Mouse (Mus musculus): ENCODE data around the gene Gm9573. TPM values are rescaled to one million over a fixed set of nuclear protein-coding genes. Genes with fewer than 3 reads are reported as not detected.

Gm9573 gene
- 0.09 and 0.10 TPM in 2 replicates for polyA plus RNA-seq (2012; rRNA removed)

DNA sequence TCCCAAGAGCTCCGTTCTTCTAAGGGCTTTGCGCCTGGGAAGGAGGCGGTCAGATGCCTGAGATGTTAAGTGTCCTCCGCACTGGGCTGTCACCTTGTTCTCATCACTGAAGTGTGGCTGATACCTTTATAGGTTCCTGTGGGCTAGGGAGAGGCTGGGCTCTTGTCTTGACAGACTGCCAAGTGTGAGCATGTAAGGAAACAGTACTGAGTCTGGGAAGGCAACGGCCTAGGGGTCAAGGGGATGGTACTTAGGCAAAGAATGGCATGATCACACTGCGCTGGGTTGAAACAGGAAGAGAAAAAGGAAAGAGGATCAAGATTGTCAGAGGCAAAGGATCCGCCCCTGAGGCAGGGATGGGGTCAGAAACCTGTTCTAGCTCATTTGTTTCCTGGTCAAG is at the start of gene Gm9573:
Gene Gm9573 (minus strand): TSS at position 101 of the 400 bp plus-strand sequence.
- Histone ChIP-seq H3K4me1 (ENCODE audit: control insufficient read depth, insufficient read depth, low read length) (no peaks in the 10 kb centered on the region), H3K4me3 (ENCODE audit: insufficient read depth, low read length) (no peak within 1 kb of the TSS), H3K27ac (ENCODE audit: insufficient read depth, low read length) (no peak within 1 kb of the TSS)
- no peak for TF ChIP-seq POLR2A (IDR thresholded peaks at IDR 0.05; ENCODE audit: extremely low read depth, insufficient read depth, low read length)
- TF ChIP-seq CTCF (IDR thresholded peaks at IDR 0.05; ENCODE audit: extremely low read depth, insufficient read depth, low read length), result no peak

- peak; percentile 56; the same call in 1 of the 2 replicates for TF ChIP-seq POLR2A (IDR thresholded peaks at IDR 0.05; ENCODE audit: extremely low read depth, insufficient read depth, low read length)
- no peak for TF ChIP-seq CTCF (IDR thresholded peaks at IDR 0.05; ENCODE audit: extremely low read depth, insufficient read depth, low read length)
- H3K27ac ChIP-seq (ENCODE audit: insufficient read depth, low read length), result no peak within 1 kb of the TSS
- H3K4me1 ChIP-seq (ENCODE audit: control insufficient read depth, insufficient read depth, low read length), result no peaks in the 10 kb centered on the region; the same call in 1 of the 2 replicates
- H3K4me3 ChIP-seq (ENCODE audit: insufficient read depth, low read length), result peak within 1 kb of the TSS; percentile 77
Measured at GRCm38 (mm10) chr17:35673416-35674035, 47.1 kb upstream of the Gm9573 start, which contains the start of gene Gtf2h4. Gene Gtf2h4 (minus strand): TSS chr17:35673739.

DNA sequence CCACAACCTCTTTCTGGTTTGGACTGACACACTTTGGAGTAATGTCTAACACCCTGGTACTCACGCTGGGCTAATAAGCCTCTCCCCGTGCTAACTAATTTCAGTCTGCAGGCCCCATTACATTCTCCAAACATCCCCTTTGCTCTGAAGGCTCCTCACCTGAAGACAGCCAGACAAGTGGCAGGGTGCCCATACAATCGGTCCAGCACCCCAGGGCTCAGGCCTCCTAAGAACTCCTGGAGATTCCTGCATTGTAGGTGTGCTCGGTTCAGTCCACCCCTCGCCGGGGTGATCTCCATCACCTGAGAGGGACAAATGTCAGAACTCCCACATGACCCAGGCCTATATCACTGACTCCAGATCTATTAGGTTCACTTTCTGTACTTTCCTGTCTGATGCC is 46.1 kb upstream of the Gm9573 start:
- Histone ChIP-seq H3K27ac (ENCODE audit: insufficient read depth, low read length) (no peak overlapping the region), H3K4me3 (ENCODE audit: insufficient read depth, low read length) (no peak overlapping the region), H3K4me1 (ENCODE audit: control insufficient read depth, insufficient read depth, low read length) (no peaks in the 10 kb centered on the region; the same call in 1 of the 2 replicates)
- TF ChIP-seq CTCF (IDR thresholded peaks at IDR 0.05; ENCODE audit: extremely low read depth, insufficient read depth, low read length) (no peak), POLR2A (IDR thresholded peaks at IDR 0.05; ENCODE audit: extremely low read depth, insufficient read depth, low read length) (no peak)

- TF ChIP-seq POLR2A (IDR thresholded peaks at IDR 0.05; ENCODE audit: extremely low read depth, insufficient read depth, low read length), result no peak
- TF ChIP-seq CTCF (IDR thresholded peaks at IDR 0.05; ENCODE audit: extremely low read depth, insufficient read depth, low read length), result no peak
- Histone ChIP-seq H3K27ac (ENCODE audit: insufficient read depth, low read length) (no peak overlapping the region), H3K4me1 (ENCODE audit: control insufficient read depth, insufficient read depth, low read length) (no peaks in the 10 kb centered on the region; the same call in 1 of the 2 replicates), H3K4me3 (ENCODE audit: insufficient read depth, low read length) (no peak overlapping the region)
Measured at GRCm38 (mm10) chr17:35671846-35672245, 45.4 kb upstream of the Gm9573 start.

DNA sequence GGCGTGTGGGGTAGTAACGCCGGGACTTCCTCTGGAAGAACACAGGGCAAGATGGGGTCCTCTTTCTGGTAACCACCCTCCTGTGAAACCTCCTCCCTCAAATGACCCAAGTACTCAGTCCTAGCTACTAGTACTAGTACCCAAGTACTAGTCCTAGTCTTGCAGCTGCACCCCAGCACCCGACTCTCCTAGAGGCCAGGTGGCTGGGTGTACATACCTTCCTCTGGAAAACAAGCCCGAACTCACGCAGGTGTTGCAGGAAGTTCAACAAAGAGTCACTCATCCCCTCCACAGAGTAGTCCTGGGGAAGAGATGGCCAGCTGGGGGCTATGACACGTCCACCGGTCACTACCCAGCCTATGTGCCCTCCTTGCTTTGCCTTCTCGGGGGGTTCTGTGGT is 43.3 kb upstream of the Gm9573 start:
- no peak overlapping the region for H3K27ac ChIP-seq (ENCODE audit: insufficient read depth, low read length)
- H3K4me1 ChIP-seq (ENCODE audit: control insufficient read depth, insufficient read depth, low read length), result no peaks in the 10 kb centered on the region; the same call in 1 of the 2 replicates
- no peak overlapping the region for H3K4me3 ChIP-seq (ENCODE audit: insufficient read depth, low read length)
- no peak for TF ChIP-seq CTCF (IDR thresholded peaks at IDR 0.05; ENCODE audit: extremely low read depth, insufficient read depth, low read length)
- no peak for TF ChIP-seq POLR2A (IDR thresholded peaks at IDR 0.05; ENCODE audit: extremely low read depth, insufficient read depth, low read length)

DNA sequence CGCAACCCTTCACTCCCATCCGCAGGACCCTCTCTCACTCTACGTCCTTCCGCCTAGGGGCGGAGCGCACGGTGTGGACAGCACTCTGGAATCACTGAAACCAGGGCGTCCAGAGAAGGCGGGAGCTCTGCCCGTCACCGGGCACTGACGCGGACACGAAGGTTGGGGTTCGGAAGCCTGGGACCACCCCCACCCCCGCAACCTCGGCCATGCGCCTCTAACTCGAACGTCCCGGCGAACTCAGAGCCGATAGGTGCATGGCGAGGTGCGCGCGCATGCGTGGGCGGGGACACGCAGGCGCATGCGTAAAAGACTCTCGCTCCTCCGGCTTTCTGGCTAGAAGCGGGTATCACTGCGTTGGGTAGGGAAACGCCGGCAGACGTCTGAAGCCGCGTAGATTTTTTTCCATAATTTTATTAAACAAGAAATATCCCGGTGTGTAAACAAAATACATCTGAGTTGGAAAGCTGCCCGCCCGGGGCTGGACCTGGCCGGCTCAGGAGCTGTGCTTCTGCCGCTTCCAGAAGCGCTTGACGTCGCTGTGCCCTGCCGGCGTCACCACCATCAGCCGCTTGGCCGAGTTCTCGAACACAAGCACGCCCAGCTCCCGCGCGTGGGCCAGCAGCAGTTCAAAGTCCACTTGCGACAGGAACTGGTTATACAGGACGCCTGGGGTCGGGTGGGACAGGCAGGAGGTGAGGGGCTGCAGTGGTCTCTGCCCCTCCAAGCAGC is 41.1 kb upstream of the Gm9573 start, which contains the start of gene Vars2:
Gene Vars2 (minus strand): TSS at position 259 of the 732 bp plus-strand sequence.
- TF ChIP-seq POLR2A (IDR thresholded peaks at IDR 0.05; ENCODE audit: extremely low read depth, insufficient read depth, low read length) (peak; percentile 89), CTCF (IDR thresholded peaks at IDR 0.05; ENCODE audit: extremely low read depth, insufficient read depth, low read length) (no peak)
- H3K4me1 ChIP-seq (ENCODE audit: control insufficient read depth, insufficient read depth, low read length), result no peaks in the 10 kb centered on the region
- H3K4me3 ChIP-seq (ENCODE audit: insufficient read depth, low read length), result peak within 1 kb of the TSS; percentile 73
- H3K27ac ChIP-seq (ENCODE audit: insufficient read depth, low read length), result peak within 1 kb of the TSS; percentile 54

GRCm38 (mm10) chr17:35666851-35667256 is 40.4 kb upstream of the Gm9573 start:
- TF ChIP-seq CTCF (IDR thresholded peaks at IDR 0.05; ENCODE audit: extremely low read depth, insufficient read depth, low read length) (no peak), POLR2A (IDR thresholded peaks at IDR 0.05; ENCODE audit: extremely low read depth, insufficient read depth, low read length) (no peak)
- H3K4me3 ChIP-seq (ENCODE audit: insufficient read depth, low read length), result peak overlapping the region; percentile 73
- H3K27ac ChIP-seq (ENCODE audit: insufficient read depth, low read length), result peak overlapping the region; percentile 54
- H3K4me1 ChIP-seq (ENCODE audit: control insufficient read depth, insufficient read depth, low read length), result no peaks in the 10 kb centered on the region

DNA sequence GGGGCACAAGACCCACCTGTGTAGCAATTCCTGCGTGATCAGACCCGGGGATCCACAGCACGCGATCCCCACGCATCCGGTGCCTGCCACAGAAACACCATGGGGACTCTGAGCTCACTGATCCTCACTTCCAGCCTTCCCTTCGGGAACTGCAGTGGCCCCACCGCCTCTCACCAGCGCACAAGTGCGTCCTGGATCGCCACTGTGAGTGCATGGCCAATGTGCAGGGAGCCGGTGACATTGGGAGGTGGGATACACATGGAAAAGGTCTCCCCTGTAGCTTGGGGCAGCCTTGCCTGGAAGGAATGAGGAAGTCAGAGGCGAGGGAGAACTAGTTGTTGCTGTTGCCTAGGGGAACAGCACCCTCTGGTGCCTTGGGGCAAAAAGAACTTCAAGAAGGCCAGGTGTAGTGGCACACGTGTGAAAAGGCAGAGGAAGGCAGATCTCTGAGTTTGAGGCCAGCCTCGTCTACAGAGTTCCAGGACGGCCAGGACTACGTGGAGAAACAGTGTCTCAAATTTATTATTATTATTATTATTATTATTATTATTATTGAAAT is 39.6 kb upstream of the Gm9573 start:
- Histone ChIP-seq H3K27ac (ENCODE audit: insufficient read depth, low read length) (no peak overlapping the region), H3K4me1 (ENCODE audit: control insufficient read depth, insufficient read depth, low read length) (no peaks in the 10 kb centered on the region), H3K4me3 (ENCODE audit: insufficient read depth, low read length) (no peak overlapping the region; the same call in 1 of the 2 replicates)
- peak; percentile 70 for TF ChIP-seq CTCF (IDR thresholded peaks at IDR 0.05; ENCODE audit: extremely low read depth, insufficient read depth, low read length)
- TF ChIP-seq POLR2A (IDR thresholded peaks at IDR 0.05; ENCODE audit: extremely low read depth, insufficient read depth, low read length), result no peak

- H3K4me3 ChIP-seq (ENCODE audit: insufficient read depth, low read length), result no peak overlapping the region
- no peak for TF ChIP-seq CTCF (IDR thresholded peaks at IDR 0.05; ENCODE audit: extremely low read depth, insufficient read depth, low read length)
- TF ChIP-seq POLR2A (IDR thresholded peaks at IDR 0.05; ENCODE audit: extremely low read depth, insufficient read depth, low read length), result no peak
- no peaks in the 10 kb centered on the region for H3K4me1 ChIP-seq (ENCODE audit: control insufficient read depth, insufficient read depth, low read length)
- no peak overlapping the region for H3K27ac ChIP-seq (ENCODE audit: insufficient read depth, low read length)
Measured at GRCm38 (mm10) chr17:35653086-35653485, 26.6 kb upstream of the Gm9573 start.

Measured in cortical plate, adult 2 months (tissue).